Mouse (Mus musculus): ENCODE results near the gene Srarp.

Gene Srarp

DNA sequence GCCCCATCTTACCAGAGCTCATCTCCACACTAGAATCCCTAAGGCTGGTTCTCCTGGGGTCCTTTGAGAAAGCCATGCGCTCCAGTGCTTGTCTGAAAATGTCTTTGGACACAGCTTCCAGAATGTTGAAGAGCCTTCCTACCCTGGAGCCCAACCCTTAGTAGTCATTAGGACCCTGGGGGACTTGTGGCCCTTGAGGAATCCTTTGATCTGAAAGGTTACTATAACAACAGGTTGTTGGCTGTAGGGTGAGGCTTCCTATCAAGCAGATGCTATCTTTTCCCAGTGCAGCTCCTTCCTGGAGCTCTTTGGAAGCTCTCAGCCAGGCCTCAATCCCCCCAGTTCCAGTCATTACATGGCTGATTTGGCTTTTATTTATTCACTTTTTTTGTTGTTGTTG is at the start of gene Srarp:
Gene Srarp, minus strand, starts transcription at position 132 of the 400 bp plus-strand sequence.
- DNase-seq (ENCODE audit: low spot score), result no peak

DNA sequence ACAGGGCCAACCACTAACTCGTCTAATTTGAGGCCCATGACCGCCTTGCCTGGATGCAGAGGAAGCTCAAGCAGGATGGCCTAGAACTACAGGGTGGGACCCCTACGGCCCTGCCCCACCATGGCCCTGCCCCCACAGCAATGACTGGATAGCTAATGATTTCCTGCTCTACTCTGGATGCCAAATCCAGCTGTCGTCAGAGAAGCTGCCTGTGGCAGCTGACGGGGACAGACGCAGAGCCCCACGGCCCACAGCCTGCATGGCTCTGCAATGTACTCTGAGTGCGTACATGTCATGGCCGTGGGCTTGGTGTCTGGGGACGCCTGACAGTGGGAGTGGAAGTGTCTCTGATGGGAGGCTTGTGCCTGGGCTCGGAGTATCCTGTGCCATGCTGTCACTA is 48.2 kb upstream of the Srarp start:
- no peak for DNase-seq (ENCODE audit: low spot score)

DNA sequence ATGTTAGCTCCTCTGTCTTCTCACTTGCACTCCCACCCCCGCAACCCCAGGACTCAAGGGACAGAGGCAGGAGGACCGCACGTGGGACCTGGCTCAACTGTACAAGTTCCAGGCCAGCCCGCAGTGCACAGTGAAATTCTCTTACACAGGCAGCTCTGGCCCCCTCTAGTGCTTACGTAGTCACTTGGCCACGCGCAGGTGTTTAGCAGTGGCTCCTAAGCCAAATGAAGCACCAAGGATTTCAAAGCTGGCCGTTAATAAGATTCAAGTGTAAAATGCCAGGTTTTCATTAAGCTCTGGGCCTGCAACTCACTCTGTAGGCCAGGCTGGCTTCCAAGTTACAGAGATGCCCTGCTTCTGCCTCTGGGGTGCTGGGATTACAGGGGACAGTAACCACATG is 43.5 kb upstream of the Srarp start:
- no peak for DNase-seq (ENCODE audit: low spot score)

DNA sequence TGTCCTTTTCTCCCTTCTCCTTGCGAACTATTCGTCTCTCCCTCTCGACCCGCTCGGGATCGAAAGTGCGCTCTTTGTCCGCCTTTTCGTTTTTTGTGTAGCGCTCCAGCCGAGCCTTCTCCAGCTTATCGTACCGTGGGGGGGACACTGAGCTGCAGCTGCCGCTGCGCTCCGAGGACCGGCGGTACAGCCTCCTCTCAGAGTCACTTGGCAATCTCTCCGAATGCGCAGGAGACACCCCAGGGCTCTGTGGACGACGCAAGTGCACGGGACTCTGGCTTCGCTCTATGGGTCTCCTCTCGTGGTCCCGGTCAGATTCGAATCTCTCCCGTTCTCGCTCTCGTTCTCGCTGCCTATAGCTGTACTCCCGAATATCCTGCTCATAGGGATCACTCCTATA is 42.9 kb upstream of the Srarp start:
- no peak for DNase-seq (ENCODE audit: low spot score)

DNA sequence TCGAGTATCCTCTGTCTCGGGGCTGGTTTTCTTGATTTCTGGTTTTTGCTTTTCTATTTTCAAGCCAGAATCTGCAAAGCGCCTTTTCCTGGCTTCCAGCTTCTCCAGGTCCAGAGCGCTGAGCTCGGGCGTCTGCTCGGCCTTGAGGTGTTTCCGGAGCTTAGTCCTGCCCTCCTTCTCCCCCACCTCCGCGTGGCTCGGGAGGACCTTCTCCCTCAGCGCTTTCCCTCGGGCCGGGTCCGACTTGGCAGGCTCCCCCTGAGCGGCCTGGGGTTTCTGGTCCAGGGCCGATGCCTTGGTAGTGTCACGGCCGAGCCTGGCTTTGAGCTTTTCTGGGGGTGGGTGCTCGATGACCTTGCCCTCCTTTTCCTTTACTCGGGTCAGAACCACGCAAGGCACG is 42.3 kb upstream of the Srarp start:
- no peak for DNase-seq (ENCODE audit: low spot score)

DNA sequence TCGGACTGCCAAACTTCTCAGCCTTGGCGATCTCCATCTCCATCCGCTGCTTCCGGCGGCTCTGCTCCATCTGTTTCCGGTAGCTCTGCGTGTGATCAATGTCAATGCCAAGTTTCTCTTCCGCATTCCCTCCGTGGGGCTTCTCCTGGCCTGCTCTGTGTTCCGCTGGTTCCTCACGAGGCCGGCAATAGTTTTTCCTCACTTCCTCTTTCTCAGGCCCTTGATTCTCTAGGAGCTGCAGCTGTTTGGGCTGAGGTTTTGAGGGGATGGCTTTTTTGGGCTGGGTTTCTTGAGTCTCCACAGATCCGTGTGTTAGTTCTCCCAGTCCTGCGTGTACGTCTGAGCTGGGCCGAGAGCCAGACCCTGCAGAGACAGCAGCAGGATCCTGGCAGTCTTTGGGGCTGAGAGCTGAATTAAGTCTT is 41.8 kb upstream of the Srarp start:
- no peak for DNase-seq (ENCODE audit: low spot score)

DNA sequence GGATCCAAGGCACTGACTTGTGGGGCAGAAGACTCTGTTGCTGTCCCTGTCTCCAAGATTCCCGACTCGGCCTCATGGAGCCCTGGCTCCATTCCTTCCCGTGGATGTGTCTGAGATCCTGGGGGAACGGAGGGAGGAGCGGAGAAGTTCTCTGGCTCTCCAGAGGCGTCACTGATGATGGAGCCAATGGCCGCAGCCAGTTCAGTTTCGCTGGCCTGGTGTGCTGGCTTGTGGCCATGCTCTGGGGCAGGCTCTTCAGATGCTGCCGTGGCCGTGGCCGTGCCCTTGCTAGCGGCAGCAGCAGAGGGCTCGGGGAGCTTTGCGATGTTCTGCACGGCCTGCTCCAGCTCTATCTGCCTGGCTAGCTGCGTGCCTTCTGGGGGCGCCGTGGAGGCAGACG is 38.5 kb upstream of the Srarp start:
- no peak for DNase-seq (ENCODE audit: low spot score)

DNA sequence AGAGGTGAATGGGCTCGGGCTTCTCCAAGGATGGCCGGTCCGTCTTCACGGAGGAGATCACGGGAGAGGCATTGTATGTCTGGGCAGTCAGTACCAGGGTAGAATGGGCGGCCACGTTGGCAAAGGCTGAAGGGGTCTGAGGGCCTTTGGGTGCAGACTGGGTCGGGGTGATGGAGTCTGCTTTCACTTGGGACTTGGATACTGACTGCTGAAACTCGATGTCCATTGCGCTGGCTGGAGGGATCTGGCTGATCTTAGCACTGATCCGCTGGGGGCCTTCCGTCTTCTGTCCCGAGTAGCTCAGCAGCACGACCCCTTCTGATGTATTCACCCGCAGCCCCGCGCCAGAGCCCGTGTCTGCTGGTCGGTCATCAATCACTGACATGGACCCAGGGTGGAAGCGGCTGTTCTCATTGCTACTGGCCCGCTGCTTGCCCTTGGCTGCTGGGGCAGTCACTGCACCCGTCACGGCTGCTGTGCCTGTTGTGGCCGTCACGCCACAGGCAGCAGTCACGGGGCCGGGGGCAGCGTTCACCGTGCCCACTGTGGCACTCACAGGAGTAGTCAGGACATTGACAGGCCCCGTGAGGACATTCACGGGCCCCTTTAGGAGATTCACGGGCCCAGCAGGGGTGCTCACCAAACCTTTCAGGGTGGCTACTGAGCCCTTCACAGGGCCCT is 36.9 kb upstream of the Srarp start:
- DNase-seq (ENCODE audit: low spot score), result no peak

DNA sequence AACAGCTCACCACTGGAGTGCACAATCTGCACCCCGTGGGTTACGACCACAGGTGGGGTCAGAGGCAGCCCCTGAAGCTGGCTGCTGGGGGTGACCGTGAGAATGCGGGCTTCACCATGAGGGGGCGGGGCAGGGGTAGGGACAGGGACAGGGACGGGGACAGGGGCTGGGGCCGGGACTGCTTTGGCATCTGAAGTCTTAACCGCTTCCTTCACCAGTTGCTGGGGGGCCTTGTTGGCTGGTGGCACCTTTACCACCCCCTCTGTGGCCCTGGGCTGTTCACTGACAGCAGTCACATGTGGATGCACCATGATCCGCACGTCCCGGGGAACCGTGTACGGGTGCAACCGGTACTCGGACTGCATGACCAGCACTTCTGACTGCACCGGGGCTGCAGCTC is 35.6 kb upstream of the Srarp start:
- DNase-seq (ENCODE audit: low spot score), result no peak

DNA sequence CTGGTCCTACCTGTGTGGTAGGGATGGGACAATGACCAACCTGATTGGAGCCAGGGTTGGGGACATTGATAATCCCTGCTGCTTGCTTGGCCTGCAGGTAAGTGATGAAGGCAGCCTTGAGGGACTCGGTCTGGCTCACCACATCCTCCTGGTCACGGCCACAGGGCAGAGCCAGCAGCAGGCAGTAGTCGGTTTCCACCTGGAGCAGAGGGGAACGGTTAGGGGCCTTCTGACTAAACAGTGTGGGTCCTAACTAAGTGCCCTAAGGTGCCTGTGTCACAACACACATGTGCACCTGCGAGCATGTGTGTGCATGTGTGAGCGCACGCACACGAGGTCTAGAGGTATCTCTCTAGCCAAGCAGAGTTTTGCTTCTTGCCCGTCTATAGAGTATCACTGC is 33.4 kb upstream of the Srarp start:
- no peak for DNase-seq (ENCODE audit: low spot score)

DNA sequence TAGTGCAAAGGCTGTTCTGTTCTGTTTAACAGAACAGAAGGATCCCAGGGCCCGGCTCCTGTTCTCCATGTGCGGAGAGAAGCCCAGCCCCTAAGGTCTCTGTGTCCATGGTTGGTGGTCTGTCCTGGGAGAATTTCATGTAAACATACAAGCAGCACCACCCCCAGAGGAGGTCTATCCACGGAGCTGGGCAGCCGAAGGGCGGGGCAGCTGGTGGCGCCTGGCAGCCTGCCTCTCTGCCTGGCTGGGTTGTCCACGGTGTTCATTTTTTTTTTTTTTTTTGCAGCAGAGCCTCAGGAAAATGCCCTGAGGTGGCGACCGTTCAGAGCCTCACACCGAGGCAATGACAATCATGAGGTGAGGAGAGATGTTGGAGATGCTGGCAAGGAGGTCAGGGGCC is 32.7 kb upstream of the Srarp start:
- DNase-seq (ENCODE audit: low spot score), result peak; percentile 57

DNA sequence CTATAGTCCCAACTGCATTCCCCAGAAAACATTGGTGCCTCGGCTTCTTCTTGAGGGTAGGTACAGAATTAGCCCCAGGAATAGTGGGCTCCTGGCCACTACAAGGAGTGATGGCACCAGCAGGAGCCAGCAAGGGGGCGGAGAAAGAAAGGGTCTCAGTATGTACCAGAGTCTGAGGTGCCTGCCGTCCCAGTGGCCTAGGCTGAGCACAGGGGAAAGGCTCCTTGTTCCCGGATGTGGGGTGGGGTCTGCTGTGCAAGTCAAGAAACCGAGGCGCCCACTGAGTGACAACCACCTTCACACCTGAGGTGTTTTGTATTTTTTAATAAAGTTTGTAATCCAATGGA is 31.6 kb upstream of the Srarp start:
- DNase-seq (ENCODE audit: low spot score), result no peak

DNA sequence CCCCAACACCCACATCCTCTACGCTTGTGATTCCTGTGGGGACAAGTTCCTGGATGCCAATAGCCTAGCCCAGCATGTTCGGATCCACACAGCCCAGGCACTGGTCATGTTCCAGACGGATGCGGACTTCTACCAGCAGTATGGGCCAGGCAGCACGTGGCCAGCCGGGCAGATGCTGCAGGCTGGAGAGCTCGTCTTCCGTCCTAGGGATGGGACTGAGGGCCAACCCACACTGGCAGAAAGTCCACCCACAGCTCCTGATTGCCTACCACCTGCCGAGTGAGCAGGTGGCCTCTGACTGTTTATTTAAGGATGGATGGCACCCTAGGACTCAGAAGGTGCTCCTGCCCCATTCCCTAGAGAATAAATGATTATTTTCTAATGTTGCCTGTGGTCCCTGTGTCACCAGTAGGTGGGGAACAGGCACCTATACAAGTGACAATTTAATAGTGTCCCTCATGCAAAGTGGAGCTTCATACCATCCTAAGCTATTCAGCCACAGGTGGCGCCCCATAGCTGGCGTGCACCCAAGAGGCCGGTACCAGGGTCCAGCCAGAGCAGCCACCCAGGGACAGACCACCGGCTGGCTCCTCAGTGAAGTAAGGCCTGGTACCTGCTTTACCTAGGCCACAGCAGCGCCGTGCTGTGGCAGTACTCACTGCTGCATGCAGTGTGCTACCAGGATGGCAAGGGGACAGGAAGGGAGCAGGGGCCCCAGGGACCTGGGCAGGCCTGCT is 31.1 kb upstream of the Srarp start:
- peak; percentile 20 for DNase-seq (ENCODE audit: low spot score)

DNA sequence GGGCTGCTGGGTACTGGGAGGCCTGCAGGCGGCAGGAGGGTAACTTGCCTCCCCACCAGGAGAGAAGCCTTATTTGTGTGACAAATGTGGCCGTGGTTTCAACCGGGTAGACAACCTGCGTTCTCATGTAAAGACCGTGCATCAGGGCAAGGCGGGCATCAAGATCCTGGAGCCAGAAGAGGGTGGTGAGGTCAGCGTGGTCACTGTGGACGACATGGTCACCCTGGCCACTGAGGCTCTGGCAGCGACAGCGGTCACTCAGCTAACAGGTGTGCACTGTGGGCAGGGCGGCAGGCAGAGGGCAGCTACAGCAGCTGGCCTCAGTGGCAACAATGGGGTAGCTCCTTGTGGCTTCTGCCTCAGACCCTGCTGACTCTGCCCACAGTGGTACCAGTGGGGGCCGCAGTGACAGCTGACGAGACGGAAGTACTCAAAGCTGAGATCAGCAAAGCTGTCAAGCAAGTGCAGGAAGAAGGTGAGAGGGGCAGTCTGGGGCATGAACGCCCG is 30.4 kb upstream of the Srarp start:
- DNase-seq (ENCODE audit: low spot score), result no peak

DNA sequence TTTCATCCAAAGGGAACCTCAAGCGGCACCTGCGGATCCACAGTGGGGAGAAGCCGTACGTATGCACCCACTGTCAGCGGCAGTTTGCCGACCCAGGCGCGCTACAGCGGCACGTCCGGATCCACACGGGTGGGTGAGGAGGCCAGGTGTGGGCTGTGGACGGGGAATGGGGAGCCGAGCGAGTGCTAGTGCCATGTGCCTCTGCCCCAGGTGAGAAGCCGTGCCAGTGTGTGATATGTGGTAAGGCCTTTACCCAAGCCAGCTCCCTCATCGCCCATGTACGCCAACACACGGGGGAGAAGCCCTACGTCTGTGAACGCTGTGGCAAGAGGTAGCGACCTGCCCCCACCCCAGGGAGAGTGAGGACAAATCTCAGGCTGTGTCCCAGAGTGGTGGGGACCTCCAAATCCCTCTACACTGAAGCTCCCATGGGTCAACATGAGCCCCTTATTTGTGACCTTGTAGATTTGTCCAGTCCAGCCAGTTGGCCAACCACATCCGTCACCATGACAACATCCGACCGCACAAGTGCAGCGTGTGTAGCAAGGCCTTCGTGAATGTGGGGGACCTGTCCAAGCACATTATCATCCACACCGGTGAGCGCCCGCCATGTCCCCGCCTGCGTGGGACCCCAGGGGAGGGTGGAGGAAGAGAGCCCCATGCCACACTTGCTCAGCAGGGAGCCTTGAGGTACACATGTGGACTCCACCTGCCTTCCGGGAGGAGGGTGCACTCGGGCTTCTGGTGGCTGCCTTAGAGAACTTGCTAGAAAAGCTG is 29.8 kb upstream of the Srarp start:
- DNase-seq (ENCODE audit: low spot score), result no peak

DNA sequence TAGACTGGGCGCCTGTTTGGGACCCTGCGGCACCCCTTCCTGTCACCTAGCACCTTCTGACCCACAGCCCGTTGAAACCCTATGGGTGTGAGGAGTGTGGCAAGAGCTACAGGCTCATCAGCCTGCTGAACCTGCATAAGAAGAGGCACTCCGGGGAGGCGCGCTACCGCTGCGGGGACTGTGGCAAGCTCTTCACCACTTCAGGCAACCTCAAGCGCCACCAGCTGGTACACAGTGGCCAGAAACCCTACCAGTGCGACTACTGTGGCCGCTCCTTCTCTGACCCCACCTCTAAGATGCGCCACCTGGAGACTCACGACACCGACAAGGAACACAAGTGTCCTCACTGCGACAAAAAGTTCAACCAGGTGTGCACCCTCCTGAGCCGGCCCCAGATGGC is 28.8 kb upstream of the Srarp start:
- no peak for DNase-seq (ENCODE audit: low spot score)

DNA sequence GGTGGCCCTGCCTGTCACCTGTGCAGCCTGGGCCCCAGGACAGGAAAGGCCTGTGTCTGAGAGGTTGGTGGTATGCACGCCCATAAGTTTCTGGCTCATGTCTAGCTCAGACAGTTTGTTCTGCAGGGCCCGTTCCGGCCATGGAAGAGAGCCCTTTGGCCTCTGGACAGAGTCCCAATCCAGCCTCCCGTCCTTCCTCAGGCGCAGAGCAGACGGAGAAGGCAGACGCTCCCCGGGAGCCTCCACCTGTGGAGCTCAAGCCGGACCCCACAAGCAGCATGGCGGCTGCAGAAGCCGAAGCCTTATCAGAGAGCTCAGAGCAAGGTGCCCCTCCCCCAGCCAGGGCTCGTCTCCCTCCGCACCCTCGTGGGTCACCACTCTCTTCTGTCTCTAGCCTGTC is 27.6 kb upstream of the Srarp start:
- no peak for DNase-seq (ENCODE audit: low spot score)

DNA sequence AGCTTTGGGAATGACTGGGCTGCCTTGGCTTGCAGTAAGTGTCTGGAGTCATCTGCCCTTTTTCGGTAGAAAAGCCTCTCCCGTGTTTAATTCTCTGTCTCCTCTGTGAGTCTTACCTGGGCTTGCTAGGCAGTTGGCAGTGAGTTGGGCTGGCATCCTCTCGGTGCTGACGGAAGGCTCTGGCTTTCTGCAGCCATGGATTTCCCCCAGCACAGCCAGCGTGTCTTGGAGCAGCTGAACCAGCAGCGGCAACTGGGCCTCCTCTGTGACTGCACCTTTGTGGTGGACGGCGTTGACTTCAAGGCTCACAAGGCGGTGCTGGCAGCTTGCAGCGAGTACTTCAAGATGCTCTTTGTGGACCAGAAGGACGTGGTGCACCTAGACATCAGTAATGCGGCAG is 25.7 kb upstream of the Srarp start:
- no peak for DNase-seq (ENCODE audit: low spot score)

DNA sequence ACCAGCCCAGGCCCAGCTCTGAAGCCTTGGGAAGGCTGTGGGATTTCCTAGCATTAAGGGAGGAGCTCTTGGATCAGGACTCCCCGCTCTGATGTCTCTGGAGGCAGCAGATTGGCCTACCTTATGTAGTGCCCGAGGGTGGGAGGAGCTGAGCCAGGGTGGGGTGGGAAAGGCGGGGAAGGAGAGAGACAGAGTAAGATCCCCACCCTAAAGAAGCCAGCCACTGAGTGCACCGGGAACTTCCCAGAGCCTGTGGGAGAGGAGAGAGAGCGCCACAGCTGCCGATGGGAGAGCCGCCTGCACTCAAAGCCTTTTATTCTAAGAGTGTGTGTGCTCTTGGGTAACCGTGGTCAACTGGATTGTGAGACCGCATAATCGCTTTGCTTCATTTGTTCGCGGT is 25.2 kb upstream of the Srarp start:
- no peak for DNase-seq (ENCODE audit: low spot score)

DNA sequence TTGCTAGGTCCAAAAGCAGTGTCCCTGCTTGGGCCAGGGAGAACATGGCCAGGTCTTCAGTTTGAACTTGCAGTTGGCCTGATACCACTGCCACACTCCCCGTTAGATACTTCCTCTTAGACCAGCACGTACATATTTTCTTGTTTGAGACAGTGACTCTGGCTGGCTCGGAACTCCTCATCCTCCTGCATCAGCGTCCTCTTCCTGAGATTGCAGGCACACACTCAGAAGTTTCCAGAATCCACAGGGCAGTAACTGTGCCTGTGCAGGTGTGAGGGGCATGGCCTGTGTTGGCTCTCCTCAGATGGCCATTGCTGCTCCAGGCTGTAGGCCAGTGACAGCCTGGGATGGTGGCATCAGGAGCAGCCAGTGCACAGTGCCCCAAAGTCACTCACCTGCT is 24.6 kb upstream of the Srarp start:
- no peak for DNase-seq (ENCODE audit: low spot score)

DNA sequence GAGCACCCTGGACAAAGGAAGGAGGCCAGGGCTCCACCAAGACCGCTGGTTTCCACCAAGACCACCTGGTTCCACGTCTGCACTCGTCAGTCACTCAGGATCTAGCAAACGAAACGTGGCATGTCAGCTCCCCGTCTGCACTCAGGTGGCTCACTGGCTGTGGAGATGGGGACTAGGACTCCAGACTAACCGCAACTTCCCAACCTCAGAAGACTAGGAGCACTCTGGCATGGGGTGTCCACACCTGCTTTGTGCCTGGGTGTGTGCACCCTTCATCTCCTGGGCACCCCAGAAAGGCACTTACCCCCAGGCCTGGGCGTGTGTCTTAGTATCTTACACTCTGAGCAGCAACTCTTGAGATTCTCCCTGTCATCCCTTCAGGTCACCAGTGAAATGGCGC is 23.9 kb upstream of the Srarp start:
- no peak for DNase-seq (ENCODE audit: low spot score)

DNA sequence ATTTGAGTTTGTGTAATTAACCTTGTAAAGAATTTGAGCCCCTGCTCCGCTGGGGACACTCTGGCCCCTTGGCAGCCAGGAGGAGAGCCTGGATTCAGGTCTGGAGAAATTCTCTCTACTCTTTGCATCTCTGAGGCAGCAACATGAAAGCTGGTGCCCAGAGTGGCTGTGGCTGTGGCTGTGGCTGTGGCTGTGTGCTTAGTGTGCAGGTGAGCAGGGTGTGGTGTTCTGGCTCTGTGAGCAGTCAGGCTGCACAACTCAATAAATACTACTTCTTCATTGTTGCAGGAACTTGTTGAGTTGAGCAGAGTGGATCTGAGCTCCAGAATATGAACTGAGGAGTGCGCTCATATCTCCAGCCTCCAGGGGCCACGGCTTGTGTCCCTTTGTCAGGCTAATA is 23.0 kb upstream of the Srarp start:
- DNase-seq (ENCODE audit: low spot score), result no peak

DNA sequence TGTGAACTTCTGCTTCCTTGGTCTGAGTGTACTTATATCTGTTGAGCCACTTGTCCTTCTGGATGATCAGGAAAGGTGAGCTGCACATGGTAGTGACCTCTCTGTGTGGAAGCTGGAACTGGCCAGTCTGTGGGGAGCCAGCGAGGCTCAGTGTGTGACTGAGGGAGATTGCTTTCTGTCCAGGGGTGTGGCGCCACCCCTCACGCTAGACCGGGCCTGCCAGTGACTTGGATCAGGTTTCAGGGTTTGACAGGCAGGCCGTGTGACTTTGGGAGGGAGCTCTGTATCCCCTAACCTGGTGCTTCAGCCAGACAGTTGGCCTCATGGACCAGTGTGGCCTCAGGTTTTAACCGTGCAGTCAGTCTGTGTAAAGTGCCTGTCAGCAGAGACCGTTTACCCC is 22.3 kb upstream of the Srarp start:
- DNase-seq (ENCODE audit: low spot score), result no peak
